In genomic region chr11:120071065-120071464, GRCm38 (mm10) we compare ENCODE assay signal across 16 mouse cellular contexts. TPM values are rescaled to one million over a fixed set of nuclear protein-coding genes. Genes with fewer than 3 reads are reported as not detected.
A peak's percentile ranks its signal among the peaks of the same experiment; 100 is the strongest.
DNase-seq lines count a peak whose midpoint lies in the region; ATAC-seq lines count a peak whose summit lies in the region.
"Had no signal": no experiment of that assay in that cellular context is flagged by ENCODE, and none has a peak within 500 bp of the region (broad histone marks: within the 10 kb centered on the region; RNA-seq: fewer than 3 reads in every experiment).

No protein-coding gene starts in this region.

- peaks cover 81% of the 10 kb centered on the region for H3K27me3 ChIP-seq in hindbrain, embryonic 10.5 days (ENCODE audit: insufficient read depth, poor library complexity, severe bottlenecking)
- no peaks in the 10 kb centered on the region for H3K27me3 ChIP-seq in hindbrain, embryonic 16.5 days (replicated peaks; ENCODE audit: control insufficient read depth, insufficient read depth, low read length)
- H3K27me3 ChIP-seq in neural tube, embryonic 12.5 days (replicated peaks), result no peaks in the 10 kb centered on the region
- H3K27me3 ChIP-seq: embryonic facial prominence, embryonic 15.5 days; forebrain, embryonic 12.5 days; limb, embryonic 15.5 days had no signal

- ATAC-seq in hindbrain, embryonic 16.5 days, result no peak
- no peak for ATAC-seq in neural tube, embryonic 12.5 days (ENCODE audit: low FRiP score, low read depth)
- ATAC-seq in granulocyte monocyte progenitor cell, adult 5-6 weeks (replicated peaks; ENCODE audit: poor library complexity, severe bottlenecking), result peak; percentile 81
- ATAC-seq: intestine, postnatal 0 days had no signal

- DNase-seq in hindbrain, embryonic 10.5 days (ENCODE audit: low spot score), result peak; percentile 62
- no peak for DNase-seq in neural tube, embryonic 10.5 days (ENCODE audit: extremely low spot score, low spot score)
- no peak for DNase-seq in left cerebral cortex, adult 11 months (ENCODE audit: low spot score)
- DNase-seq in urinary bladder, postnatal 36 days (ENCODE audit: low spot score in 2 of 2), result no peak
- DNase-seq: cerebellum, postnatal 14 days; kidney, postnatal 4 days; lung, adult 2 months had no signal

- no peak overlapping the region for H3K4me3 ChIP-seq in hindbrain, embryonic 10.5 days
- H3K4me3 ChIP-seq in hindbrain, embryonic 16.5 days (ENCODE audit: low read length), result no peak overlapping the region
- no peak overlapping the region for H3K4me3 ChIP-seq in neural tube, embryonic 12.5 days
- H3K4me3 ChIP-seq: embryonic facial prominence, embryonic 15.5 days; forebrain, embryonic 12.5 days; limb, embryonic 15.5 days; myocyte had no signal

- 11% methylated on average over 12 of the region's 12 CpGs for WGBS in hindbrain, embryonic 10.5 days
- 19% methylated on average over 12 of the region's 12 CpGs for WGBS in hindbrain, embryonic 16.5 days
- 19% methylated on average over 12 of the region's 12 CpGs for WGBS in neural tube, embryonic 12.5 days

- H3K4me2 ChIP-seq in hindbrain, embryonic 16.5 days (ENCODE audit: low read length), result no peak overlapping the region
- H3K4me2 ChIP-seq in neural tube, embryonic 12.5 days (replicated peaks), result no peak overlapping the region
- H3K4me2 ChIP-seq: embryonic facial prominence, embryonic 15.5 days; forebrain, embryonic 12.5 days; limb, embryonic 15.5 days had no signal

- no peaks in the 10 kb centered on the region for H3K9me3 ChIP-seq in hindbrain, embryonic 10.5 days
- no peaks in the 10 kb centered on the region for H3K9me3 ChIP-seq in hindbrain, embryonic 16.5 days (ENCODE audit: control insufficient read depth, low read length)
- H3K9me3 ChIP-seq in neural tube, embryonic 12.5 days, result no peaks in the 10 kb centered on the region
- H3K9me3 ChIP-seq: embryonic facial prominence, embryonic 15.5 days; forebrain, embryonic 12.5 days; limb, embryonic 15.5 days; megakaryocyte, embryonic 14.5 days had no signal

- H3K36me3 ChIP-seq in hindbrain, embryonic 10.5 days, result peaks cover 98% of the 10 kb centered on the region
- peaks cover 44% of the 10 kb centered on the region for H3K36me3 ChIP-seq in hindbrain, embryonic 16.5 days (ENCODE audit: control insufficient read depth, insufficient read depth, low read length)
- H3K36me3 ChIP-seq in neural tube, embryonic 12.5 days, result peaks cover 95% of the 10 kb centered on the region

- peak overlapping the region; percentile 18 for H3K27ac ChIP-seq in hindbrain, embryonic 10.5 days
- no peak overlapping the region for H3K27ac ChIP-seq in hindbrain, embryonic 16.5 days (ENCODE audit: low read depth, low read length)
- no peak overlapping the region for H3K27ac ChIP-seq in neural tube, embryonic 12.5 days
- H3K27ac ChIP-seq: embryonic facial prominence, embryonic 15.5 days; forebrain, embryonic 12.5 days; limb, embryonic 15.5 days had no signal

- H3K9ac ChIP-seq in hindbrain, embryonic 16.5 days (ENCODE audit: low read depth, low read length), result no peak overlapping the region
- 0 out of 2 replicates have a peak overlapping the region, but pooled peaks have one; percentile 13 for H3K9ac ChIP-seq in neural tube, embryonic 12.5 days
- H3K9ac ChIP-seq: embryonic facial prominence, embryonic 15.5 days; forebrain, embryonic 12.5 days; limb, embryonic 15.5 days had no signal

- H3K4me1 ChIP-seq in hindbrain, embryonic 10.5 days (replicated peaks), result peaks cover 53% of the 10 kb centered on the region
- H3K4me1 ChIP-seq in hindbrain, embryonic 16.5 days (ENCODE audit: control insufficient read depth, insufficient read depth, low read depth, low read length), result no peaks in the 10 kb centered on the region; the same call in 1 of the 2 replicates
- H3K4me1 ChIP-seq in neural tube, embryonic 12.5 days, result peaks cover 14% of the 10 kb centered on the region

RNA-seq across cellular contexts. Expression of gene Cep131, which starts 15.6 kb away (rescaled TPM):
- polyA plus RNA-seq in hindbrain, embryonic 10.5 days (2016; fragmentation: Nextera tagmentation; extraction: Ambion mirVana), result 39.6 and 45.4 TPM in 2 replicates
- polyA plus RNA-seq in hindbrain, embryonic 16.5 days (2015; fragmentation: Nextera tagmentation; extraction: Ambion mirVana), result 24.2 and 27.3 TPM in 2 replicates
- 41.3 and 43.6 TPM in 2 replicates for polyA plus RNA-seq in neural tube, embryonic 12.5 days (2016; fragmentation: Nextera tagmentation; extraction: Ambion mirVana)
- 8.3 and 14.9 TPM in 2 replicates for total RNA-seq in granulocyte monocyte progenitor cell, adult 5-6 weeks (2014; fragmentation: Nextera tagmentation)
- total RNA-seq in granulocyte monocyte progenitor cell, adult 5-6 weeks (2017), result 11.3 and 23.8 TPM in 2 replicates

RNA-seq across cellular contexts. Expression of gene Aatk, which starts 24.1 kb away (rescaled TPM):
- 1.6 and 3.2 TPM in 2 replicates for polyA plus RNA-seq in hindbrain, embryonic 10.5 days (2016; fragmentation: Nextera tagmentation; extraction: Ambion mirVana)
- polyA plus RNA-seq in hindbrain, embryonic 16.5 days (2015; fragmentation: Nextera tagmentation; extraction: Ambion mirVana), result 35.6 and 46.6 TPM in 2 replicates
- polyA plus RNA-seq in neural tube, embryonic 12.5 days (2016; fragmentation: Nextera tagmentation; extraction: Ambion mirVana), result 14.6 and 17.6 TPM in 2 replicates
- 8.3 and 15.1 TPM in 2 replicates for total RNA-seq in granulocyte monocyte progenitor cell, adult 5-6 weeks (2014; fragmentation: Nextera tagmentation)
- 5.2 and 8.3 TPM in 2 replicates for total RNA-seq in granulocyte monocyte progenitor cell, adult 5-6 weeks (2017)

RNA-seq across cellular contexts. Expression of gene Tepsin, which starts 27.5 kb away (rescaled TPM):
- polyA plus RNA-seq in hindbrain, embryonic 10.5 days (2016; fragmentation: Nextera tagmentation; extraction: Ambion mirVana), result 21.4 and 25.3 TPM in 2 replicates
- polyA plus RNA-seq in hindbrain, embryonic 16.5 days (2015; fragmentation: Nextera tagmentation; extraction: Ambion mirVana), result 20.5 and 22.9 TPM in 2 replicates
- 24.1 and 24.5 TPM in 2 replicates for polyA plus RNA-seq in neural tube, embryonic 12.5 days (2016; fragmentation: Nextera tagmentation; extraction: Ambion mirVana)
- total RNA-seq in granulocyte monocyte progenitor cell, adult 5-6 weeks (2014; fragmentation: Nextera tagmentation), result 15.3 and 22.2 TPM in 2 replicates
- 7.5 and 9.3 TPM in 2 replicates for total RNA-seq in granulocyte monocyte progenitor cell, adult 5-6 weeks (2017)

RNA-seq across cellular contexts. Expression of gene Ndufaf8, which starts 27.7 kb away (rescaled TPM):
- polyA plus RNA-seq in hindbrain, embryonic 10.5 days (2016; fragmentation: Nextera tagmentation; extraction: Ambion mirVana), result 86.4 and 92.2 TPM in 2 replicates
- polyA plus RNA-seq in hindbrain, embryonic 16.5 days (2015; fragmentation: Nextera tagmentation; extraction: Ambion mirVana), result 47.1 and 62.7 TPM in 2 replicates
- polyA plus RNA-seq in neural tube, embryonic 12.5 days (2016; fragmentation: Nextera tagmentation; extraction: Ambion mirVana), result 48.9 and 56.4 TPM in 2 replicates
- total RNA-seq in granulocyte monocyte progenitor cell, adult 5-6 weeks (2014; fragmentation: Nextera tagmentation), result 37.0 and 64.8 TPM in 2 replicates
- total RNA-seq in granulocyte monocyte progenitor cell, adult 5-6 weeks (2017), result 30.2 and 31.6 TPM in 2 replicates
